Mouse (Mus musculus): ENCODE measurements around the gene Krt80. TPM values are rescaled to one million over a fixed set of nuclear protein-coding genes. Genes with fewer than 3 reads are reported as not detected.

Gene Krt80
- total RNA-seq, 2 experiments from 2014 or later, result 0.42 to 2.5 TPM

GRCm38 (mm10) chr15:101298550-101298949 lies 71.4 kb downstream of the Krt80 start:
- no peak for ATAC-seq (replicated peaks; ENCODE audit: low FRiP score, poor library complexity, severe bottlenecking)

- no peak for ATAC-seq (replicated peaks; ENCODE audit: low FRiP score, poor library complexity, severe bottlenecking)
Measured at GRCm38 (mm10) chr15:101297988-101298387, 72.0 kb downstream of the Krt80 start.

Other genes with a start within 250 kb of the Krt80 start
- 1.1 and 23.1 TPM in 2 replicates for gene Acvrl1, start 241.6 kb downstream of the Krt80 start, total RNA-seq (2015; ENCODE audit: low replicate concordance)
- 0.08 and 1.3 TPM in 2 replicates for gene Acvrl1, start 241.6 kb downstream of the Krt80 start, total RNA-seq (2017; ENCODE audit: low replicate concordance)
- 0.84 and 1.8 TPM in 2 replicates for gene Acvr1b, start 196.1 kb downstream of the Krt80 start, total RNA-seq (2015; ENCODE audit: low replicate concordance)
- 1.2 and 1.4 TPM in 2 replicates for gene Acvr1b, start 196.1 kb downstream of the Krt80 start, total RNA-seq (2017; ENCODE audit: low replicate concordance)
- not detected in 2 replicates for gene Grasp, start 146.0 kb downstream of the Krt80 start, total RNA-seq (2015; ENCODE audit: low replicate concordance)
- not detected in 2 replicates for gene Grasp, start 146.0 kb downstream of the Krt80 start, total RNA-seq (2017; ENCODE audit: low replicate concordance)
- 2.9 and 5.0 TPM in 2 replicates for gene Nr4a1, start 115.9 kb downstream of the Krt80 start, total RNA-seq (2015; ENCODE audit: low replicate concordance)
- 1.0 and 9.4 TPM in 2 replicates for gene Nr4a1, start 115.9 kb downstream of the Krt80 start, total RNA-seq (2017; ENCODE audit: low replicate concordance)
- gene Atg101, start 85.9 kb downstream of the Krt80 start, total RNA-seq (2015; ENCODE audit: low replicate concordance), result 1.4 TPM in 1 of 2 replicates, not detected in the other
- gene Atg101, start 85.9 kb downstream of the Krt80 start, total RNA-seq (2017; ENCODE audit: low replicate concordance), result 5.8 and 11.4 TPM in 2 replicates
- not detected in 2 replicates for gene 6030408B16Rik, start 77.0 kb downstream of the Krt80 start, total RNA-seq (2015; ENCODE audit: low replicate concordance)
- not detected in 2 replicates for gene 6030408B16Rik, start 77.0 kb downstream of the Krt80 start, total RNA-seq (2017; ENCODE audit: low replicate concordance)
- gene Krt7, start 40.9 kb upstream of the Krt80 start, total RNA-seq (2015; ENCODE audit: low replicate concordance), result not detected in 2 replicates
- not detected in 2 replicates for gene Krt7, start 40.9 kb upstream of the Krt80 start, total RNA-seq (2017; ENCODE audit: low replicate concordance)
- not detected in 2 replicates for gene Krt87, start 68.6 kb upstream of the Krt80 start, total RNA-seq (2015; ENCODE audit: low replicate concordance)
- gene Krt87, start 68.6 kb upstream of the Krt80 start, total RNA-seq (2017; ENCODE audit: low replicate concordance), result not detected in 2 replicates
- not detected in 2 replicates for gene Krt88, start 77.6 kb upstream of the Krt80 start, total RNA-seq (2015; ENCODE audit: low replicate concordance)
- gene Krt88, start 77.6 kb upstream of the Krt80 start, total RNA-seq (2017; ENCODE audit: low replicate concordance), result not detected in 2 replicates
- 0.84 TPM in 1 of 2 replicates, not detected in the other for gene Krt81, start 93.6 kb upstream of the Krt80 start, total RNA-seq (2015; ENCODE audit: low replicate concordance)
- not detected in 2 replicates for gene Krt81, start 93.6 kb upstream of the Krt80 start, total RNA-seq (2017; ENCODE audit: low replicate concordance)
- not detected in 2 replicates for gene Krt86, start 103.3 kb upstream of the Krt80 start, total RNA-seq (2015; ENCODE audit: low replicate concordance)
- not detected in 2 replicates for gene Krt86, start 103.3 kb upstream of the Krt80 start, total RNA-seq (2017; ENCODE audit: low replicate concordance)
- not detected in 2 replicates for gene Krt83, start 121.3 kb upstream of the Krt80 start, total RNA-seq (2015; ENCODE audit: low replicate concordance)
- gene Krt83, start 121.3 kb upstream of the Krt80 start, total RNA-seq (2017; ENCODE audit: low replicate concordance), result not detected in 2 replicates
- not detected in 2 replicates for gene Gm49425, start 147.1 kb upstream of the Krt80 start, total RNA-seq (2015; ENCODE audit: low replicate concordance)
- gene Gm49425, start 147.1 kb upstream of the Krt80 start, total RNA-seq (2017; ENCODE audit: low replicate concordance), result not detected in 2 replicates
- gene Krt84, start 162.7 kb upstream of the Krt80 start, total RNA-seq (2015; ENCODE audit: low replicate concordance), result not detected in 2 replicates
- gene Krt84, start 162.7 kb upstream of the Krt80 start, total RNA-seq (2017; ENCODE audit: low replicate concordance), result not detected in 2 replicates
- not detected in 2 replicates for gene Krt82, start 180.5 kb upstream of the Krt80 start, total RNA-seq (2015; ENCODE audit: low replicate concordance)
- not detected in 2 replicates for gene Krt82, start 180.5 kb upstream of the Krt80 start, total RNA-seq (2017; ENCODE audit: low replicate concordance)
- gene Krt90, start 192.8 kb upstream of the Krt80 start, total RNA-seq (2015; ENCODE audit: low replicate concordance), result not detected in 2 replicates
- not detected in 2 replicates for gene Krt90, start 192.8 kb upstream of the Krt80 start, total RNA-seq (2017; ENCODE audit: low replicate concordance)
- gene Krt75, start 203.7 kb upstream of the Krt80 start, total RNA-seq (2015; ENCODE audit: low replicate concordance), result not detected in 2 replicates
- gene Krt75, start 203.7 kb upstream of the Krt80 start, total RNA-seq (2017; ENCODE audit: low replicate concordance), result not detected in 2 replicates